Mouse (Mus musculus): ENCODE results near the gene Nacc1.

The Nacc1 gene

DNA sequence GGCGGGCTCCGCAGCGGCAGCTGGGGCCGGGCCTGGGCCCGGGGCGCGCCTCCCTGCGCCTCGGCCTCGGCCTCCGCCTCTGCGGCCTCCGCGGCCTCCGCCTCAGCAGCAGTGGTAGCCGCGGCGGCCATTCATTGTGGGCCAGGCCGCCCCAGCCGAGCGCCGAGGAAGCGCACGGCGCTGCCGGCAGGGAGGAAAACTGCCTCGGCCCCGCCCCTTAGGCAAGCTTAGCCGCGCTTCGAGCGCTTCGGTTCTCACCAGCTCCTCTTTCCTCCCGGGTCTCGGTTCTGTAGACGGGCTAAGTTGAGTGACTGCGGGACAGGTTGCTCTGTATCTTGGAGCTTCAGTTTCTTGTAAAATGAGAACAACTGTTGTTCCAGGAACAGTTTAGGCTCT, at the start of gene Nacc1:
TSS of gene Nacc1 (minus strand) at position 158 of the 396 bp plus-strand sequence.
- in situ Hi-C loops (cut with MboI; ENCODE audit: unreplicated experiment in 2 of 2): no loop called here

DNA sequence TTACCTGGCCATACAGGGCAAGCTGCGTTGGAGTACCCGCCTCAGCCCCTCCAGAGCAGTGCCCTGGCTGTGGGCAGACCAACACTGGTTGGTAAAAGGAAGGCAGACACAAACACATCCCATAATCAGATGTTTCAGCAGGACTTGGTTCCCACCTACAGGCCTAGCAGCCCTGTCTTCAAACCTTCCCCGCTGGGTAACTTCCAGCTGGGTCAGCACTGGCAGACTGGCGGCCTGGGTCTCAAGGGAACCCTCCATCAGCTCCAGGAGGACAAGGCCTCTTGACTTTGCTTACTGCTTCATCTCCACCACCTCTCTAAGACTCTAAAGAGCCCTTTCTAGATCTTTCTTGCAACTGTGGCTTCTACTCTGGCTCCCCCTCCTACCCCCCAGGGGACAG, 48.9 kb upstream of the Nacc1 start:
- in situ Hi-C loops (cut with MboI; ENCODE audit: unreplicated experiment in 2 of 2): loop anchor here in 1 of 2 experiments (5.0 kb wide), 1 partner anchor 76 kb away; no protein-coding TSS in a partner anchor

DNA sequence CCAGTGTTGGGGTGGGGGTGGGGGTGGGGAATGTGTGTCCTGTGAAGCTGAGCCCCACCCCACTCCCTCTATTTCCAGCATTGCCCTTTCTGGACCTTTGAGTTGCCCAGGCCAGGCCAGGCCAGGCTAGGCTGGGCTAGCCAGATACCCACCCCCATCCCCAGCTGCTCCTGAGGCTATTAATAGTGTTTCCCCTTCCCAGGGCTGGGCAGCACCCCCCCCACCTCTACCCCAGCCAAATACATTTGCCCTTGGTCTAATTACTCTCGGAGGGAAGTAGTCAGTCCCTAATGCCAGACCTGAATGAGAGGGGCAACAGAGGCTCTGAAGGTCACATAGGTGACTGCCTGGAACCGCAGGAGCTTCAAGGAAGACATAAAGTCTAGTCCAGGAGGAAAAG, 47.9 kb upstream of the Nacc1 start:
- in situ Hi-C loops (cut with MboI; ENCODE audit: unreplicated experiment in 2 of 2): loop anchor here in 1 of 2 experiments (5.0 kb wide), 1 partner anchor 77 kb away; no protein-coding TSS in a partner anchor

DNA sequence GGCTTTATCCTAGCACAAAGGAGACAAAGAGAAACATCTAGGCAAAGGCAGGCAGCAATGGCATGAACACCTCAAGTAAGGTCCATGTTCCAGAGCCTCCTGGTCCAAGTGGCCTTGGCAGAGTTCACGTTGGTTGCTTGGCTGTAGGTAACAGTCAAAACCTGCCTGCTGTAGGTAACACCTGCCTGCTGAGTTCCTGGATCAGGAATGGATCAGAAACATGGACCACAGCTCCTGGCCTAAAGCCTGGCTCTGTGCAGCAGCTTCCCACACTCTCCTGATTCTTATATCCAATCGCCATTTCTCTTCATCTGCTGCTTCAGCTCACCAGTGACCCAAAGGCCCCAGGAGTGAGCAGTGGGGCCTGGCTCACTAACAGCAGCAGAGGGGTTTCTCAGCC, 47.0 kb upstream of the Nacc1 start:
- in situ Hi-C loops (cut with MboI; ENCODE audit: unreplicated experiment in 2 of 2): loop anchor here in 1 of 2 experiments (5.0 kb wide), 1 partner anchor 78 kb away; no protein-coding TSS in a partner anchor

DNA sequence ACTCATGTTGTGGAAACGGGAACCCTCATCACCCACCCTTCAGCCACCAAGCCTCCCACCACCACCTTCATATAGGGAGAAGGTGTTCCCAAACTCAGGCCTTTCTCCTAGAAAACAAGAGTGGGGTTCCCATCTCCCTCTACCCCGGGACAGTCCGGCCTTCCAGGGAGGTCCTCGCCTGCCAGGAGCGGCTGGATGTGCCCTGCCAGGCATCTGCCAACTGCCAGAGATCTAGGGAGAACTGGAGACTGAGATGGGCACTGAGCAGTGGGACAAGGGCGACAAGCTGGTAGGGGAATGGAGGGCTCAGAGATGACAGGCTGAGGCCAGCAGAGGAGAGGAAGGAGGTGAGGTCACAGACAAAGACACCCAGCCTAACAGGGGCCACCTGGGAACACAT, 46.3 kb upstream of the Nacc1 start:
- in situ Hi-C loops (cut with MboI; ENCODE audit: unreplicated experiment in 2 of 2): no loop called here

DNA sequence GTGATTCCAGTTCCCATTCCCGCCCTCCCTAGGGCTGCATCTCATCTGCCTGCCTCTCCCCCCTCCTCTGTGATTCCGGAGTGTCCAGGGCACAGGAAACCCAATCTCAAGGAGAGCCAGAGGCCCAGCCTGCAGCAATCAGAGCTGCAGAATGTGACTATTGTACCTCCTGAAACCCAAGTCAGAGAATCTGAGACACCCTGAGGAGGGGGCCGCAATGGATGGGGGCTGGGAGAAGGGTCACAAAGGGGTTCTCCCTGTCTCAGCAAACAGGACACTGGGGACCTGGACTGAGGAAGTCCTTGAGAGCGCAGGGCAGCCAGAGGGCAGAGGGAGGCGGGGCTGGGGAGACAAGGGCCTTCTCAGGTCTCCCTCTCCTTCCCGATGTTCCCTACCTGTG, 45.3 kb upstream of the Nacc1 start:
- in situ Hi-C loops (cut with MboI; ENCODE audit: unreplicated experiment in 2 of 2): no loop called here

DNA sequence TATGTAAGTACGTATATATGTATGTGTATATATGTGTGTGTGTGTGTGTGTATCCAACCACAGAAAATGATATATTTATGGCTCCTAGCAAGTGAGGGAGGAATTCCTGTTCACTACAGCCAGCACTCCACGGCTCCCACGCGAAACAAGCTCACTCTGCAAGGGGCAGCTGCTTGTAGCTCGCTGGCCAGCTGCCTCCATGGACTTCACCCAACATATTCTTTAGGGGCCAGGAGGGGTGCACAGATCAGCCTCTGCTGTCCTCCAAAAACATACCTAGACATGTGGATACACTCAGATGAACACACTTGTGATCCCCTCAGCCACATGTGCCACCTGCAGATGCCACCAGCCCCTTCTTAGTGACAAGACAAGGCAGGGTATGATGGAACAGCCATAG, 44.9 kb upstream of the Nacc1 start:
- in situ Hi-C loops (cut with MboI; ENCODE audit: unreplicated experiment in 2 of 2): no loop called here

DNA sequence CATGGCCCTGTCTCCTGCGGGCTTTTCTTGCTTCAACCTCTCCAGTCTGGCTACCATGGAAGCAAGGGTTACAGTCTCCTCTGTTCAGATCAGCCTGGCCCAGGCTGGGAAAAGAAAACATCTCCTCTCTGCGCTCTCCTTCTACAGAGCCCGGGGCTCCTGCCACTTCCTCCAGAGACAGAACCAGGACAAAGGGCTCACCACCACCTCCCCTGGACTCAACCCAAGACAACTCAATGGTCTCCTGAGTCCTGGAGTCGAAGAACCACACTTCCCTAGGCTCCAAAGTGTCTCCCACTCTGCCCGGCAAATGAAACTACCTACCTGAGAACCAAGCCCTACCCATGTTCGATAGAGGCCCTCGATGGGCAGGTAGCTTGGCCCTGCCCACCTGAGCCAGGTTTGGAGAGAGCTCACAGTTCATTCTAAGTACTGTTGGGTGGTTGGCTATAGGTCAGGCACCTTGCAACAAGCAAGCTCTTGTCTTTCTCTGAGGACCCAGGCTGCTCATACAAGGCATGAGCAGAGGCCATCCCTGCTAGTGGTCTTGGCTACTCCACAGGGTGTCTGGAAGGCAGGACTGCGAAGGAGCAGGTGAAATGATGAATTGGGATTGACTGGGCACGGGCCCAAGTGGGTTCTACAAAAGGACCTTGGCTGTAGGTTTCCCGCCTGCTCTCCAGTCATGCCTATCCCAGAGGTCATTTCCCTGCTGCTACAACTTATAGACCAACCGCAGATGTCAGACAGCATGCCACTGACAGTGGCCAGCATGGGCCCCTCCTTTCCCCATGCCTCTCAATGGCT, 43.9 kb upstream of the Nacc1 start:
- in situ Hi-C loops (cut with MboI; ENCODE audit: unreplicated experiment in 2 of 2): no loop called here

DNA sequence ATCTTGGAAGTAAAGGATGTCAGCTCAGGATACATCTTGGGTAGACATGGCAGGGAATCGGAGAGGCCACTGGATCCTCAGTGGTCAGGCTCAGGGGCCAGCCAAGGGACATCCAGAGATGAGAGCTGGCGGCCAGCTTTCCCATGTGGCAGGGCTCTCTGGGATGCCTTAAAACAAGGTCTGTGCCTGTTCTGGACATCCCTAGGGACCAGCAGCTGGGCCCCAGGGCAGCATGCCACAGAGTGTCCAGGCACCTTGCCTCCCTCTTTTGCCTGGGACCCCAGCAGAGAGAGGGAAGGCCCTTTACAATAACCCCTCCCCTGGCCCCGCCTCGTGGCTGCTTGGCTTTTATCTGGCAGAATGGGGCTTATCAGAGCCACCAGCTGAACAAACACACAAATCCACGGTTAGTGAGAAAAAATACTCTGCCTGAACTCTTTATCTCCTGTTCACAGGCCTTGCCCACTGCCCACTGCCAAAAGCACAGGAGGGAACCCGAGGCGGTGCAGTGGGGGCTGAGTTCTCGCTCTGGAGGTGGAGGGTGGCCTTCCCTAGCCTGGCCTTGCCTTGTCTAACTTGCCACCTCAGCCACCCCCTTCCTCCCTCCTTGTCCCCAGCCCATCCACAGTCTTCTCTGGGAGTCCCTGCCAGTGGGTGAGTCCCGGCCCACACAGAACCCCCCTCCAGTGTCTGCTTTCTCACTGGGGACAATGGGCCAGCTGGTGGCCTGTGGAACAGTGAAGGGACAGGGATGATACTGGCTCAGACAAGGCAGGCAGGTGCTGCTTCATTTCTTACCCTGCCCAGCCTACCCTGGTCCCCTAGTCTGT, 43.1 kb upstream of the Nacc1 start:
- in situ Hi-C loops (cut with MboI; ENCODE audit: unreplicated experiment in 2 of 2): no loop called here

DNA sequence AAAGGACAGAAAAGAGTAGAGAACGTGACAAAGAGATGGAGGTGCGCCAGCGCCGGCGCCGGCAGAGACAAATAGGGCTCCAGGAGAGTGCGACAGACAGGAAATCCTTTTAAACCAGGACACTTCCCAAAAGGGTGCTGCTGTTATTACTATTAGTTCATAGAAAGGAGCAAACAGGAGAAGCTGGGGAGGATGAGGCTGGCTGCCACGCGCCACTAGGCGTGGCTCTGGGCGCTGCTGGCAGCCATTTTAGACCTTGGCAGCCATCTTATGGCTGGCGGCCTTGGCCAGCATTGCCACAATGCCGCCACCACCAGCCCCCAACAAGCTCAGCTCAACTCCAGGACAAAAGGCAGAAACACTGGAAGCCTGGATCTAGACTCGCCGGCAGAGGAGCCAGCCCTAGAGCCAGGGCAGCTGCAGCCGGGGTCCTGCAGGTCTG, 42.3 kb upstream of the Nacc1 start:
- in situ Hi-C loops (cut with MboI; ENCODE audit: unreplicated experiment in 2 of 2): no loop called here

DNA sequence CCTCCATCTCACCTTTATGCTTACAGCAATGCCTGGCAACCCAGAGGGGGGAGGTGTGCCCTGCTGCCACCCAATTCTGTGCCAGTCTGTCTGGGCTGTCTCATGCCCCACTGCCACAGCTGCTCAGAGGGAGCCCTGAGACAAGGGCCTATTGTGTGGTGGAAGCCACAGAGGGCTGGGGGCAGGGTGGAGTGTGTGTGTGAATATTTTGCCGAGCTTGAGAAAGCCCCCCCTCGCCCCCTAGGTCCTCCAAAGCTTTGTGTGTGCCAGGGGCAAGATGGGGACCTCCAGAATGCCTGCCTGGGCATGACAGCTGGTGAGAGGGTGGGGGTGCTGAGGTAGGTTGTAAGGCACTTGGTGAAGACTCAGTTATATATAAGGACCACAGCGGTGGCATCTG, 40.8 kb upstream of the Nacc1 start:
- in situ Hi-C loops (cut with MboI; ENCODE audit: unreplicated experiment in 2 of 2): no loop called here

DNA sequence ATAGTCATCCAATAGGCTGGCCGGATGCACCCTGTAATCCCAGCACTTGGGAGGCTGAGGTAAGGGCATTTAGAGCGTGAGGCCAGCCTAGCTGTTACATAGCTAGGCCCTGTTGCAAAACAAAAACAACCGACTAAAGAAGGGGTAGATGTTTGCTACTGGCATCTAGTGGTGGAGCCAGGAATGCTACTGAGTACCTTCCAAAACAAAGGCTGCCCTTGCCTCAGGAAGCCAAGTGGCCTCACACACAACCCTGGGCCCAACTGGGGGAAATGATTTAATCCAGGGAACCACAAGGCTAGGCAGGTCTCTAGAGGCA, 38.2 kb upstream of the Nacc1 start:
- in situ Hi-C loops (cut with MboI; ENCODE audit: unreplicated experiment in 2 of 2): no loop called here

DNA sequence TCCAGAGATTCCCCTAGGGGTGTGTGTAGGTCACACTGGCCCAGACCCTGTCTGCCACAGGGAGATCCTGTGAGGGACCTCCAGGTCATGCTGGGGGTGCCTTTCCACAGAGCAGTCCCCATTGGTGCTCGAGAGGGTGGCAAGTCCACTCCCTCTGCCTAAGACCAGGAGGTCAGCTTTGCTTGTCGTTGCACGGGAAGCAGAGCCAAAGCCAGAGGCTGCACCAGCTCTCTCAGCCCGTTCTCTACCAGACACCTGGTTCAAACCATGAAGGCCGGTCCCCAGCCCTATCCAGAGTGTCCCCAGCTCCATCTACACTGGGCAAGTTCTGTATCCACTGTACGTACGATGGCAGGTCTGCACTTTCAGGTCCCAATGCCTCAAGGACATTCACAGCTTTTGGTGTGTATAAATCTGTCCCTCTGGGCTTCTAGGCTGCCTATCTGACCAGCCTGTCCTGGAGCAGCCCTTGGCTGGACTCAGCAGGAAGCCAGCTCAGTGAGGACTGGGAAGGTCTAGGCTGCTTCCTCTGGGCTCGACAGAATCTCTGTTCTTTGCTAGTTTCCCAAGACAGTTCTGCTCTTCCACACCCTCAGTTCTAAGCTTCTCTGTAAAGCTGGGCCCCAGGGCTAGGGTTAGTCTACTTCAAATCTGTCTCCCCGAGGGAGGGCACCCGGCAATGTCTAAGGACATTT, 37.7 kb upstream of the Nacc1 start:
- in situ Hi-C loops (cut with MboI; ENCODE audit: unreplicated experiment in 2 of 2): no loop called here

DNA sequence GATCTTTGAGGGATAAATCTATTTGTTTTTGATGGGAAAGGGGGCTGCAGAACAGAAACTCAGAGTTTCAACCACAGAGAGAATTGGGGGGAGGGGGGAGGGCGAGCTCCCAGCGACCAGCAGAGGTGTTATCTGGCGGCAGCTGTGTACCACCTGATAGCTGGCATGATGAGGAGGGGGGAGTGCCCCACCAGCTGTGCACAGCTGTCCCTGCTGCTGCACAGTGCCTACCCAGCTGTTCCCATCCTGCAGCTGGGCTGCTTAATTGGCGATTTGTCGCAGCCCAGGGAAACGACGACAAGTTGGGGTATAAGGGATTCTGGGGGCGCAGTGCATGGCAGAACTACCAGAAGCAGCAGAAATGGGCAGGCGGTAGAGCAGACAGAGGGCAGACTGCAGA, 37.0 kb upstream of the Nacc1 start:
- in situ Hi-C loops (cut with MboI; ENCODE audit: unreplicated experiment in 2 of 2): no loop called here

DNA sequence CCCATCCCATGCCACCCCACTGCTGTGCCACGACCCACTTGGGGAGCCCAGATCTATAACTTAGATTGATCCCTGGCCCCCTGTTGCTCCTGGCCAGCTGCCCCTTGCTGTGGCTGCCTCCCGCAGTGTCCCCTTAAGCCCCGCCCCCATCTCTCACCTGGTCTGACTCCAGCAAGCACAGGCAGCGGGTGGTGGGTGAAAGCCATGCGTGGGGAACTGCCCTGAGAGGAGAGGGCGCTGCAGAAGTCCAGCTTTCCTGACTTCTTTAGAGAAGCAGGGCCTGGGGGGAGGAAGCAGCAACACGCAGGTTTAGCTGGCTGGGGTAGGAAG, 35.9 kb upstream of the Nacc1 start:
- in situ Hi-C loops (cut with MboI; ENCODE audit: unreplicated experiment in 2 of 2): no loop called here

DNA sequence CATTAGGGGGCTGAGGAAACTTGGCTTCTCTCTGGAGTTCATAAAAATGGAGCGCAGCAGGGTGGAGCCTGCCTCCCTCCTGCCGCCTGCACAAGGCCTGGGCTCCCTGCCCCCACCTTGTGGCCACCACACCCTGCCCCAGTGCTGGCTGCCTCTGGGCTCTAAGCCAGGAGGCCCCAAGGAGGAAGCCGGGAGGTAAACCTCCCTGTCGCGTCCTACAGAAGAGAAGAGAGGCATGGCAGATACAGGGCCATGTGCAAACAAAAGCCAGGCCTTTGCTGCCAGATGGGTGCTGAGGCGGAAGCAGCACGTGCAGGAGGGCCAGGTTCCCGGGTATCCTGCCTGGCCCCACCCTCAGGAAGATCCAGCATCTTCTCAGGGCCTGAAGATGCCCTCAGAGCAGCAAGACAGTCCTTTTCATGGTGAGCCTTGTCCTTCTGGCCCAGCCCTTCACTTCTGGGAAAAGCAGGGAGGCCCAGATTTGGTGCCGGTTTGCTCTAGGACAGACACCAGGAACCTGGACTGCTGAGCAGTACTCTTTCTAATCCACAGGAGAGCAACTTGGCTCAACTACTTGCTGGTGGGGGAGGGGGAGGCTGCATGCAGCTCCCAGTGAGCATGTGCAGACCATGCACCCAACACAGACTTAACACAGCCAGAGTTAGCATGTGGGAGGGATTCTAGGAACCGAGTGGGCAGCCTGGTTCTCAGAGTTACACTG, 35.3 kb upstream of the Nacc1 start, which contains the start of gene G430095P16Rik:
TSS of gene G430095P16Rik (plus strand) at position 158 of the 721 bp plus-strand sequence.
- in situ Hi-C loops (cut with MboI; ENCODE audit: unreplicated experiment in 2 of 2): no loop called here

DNA sequence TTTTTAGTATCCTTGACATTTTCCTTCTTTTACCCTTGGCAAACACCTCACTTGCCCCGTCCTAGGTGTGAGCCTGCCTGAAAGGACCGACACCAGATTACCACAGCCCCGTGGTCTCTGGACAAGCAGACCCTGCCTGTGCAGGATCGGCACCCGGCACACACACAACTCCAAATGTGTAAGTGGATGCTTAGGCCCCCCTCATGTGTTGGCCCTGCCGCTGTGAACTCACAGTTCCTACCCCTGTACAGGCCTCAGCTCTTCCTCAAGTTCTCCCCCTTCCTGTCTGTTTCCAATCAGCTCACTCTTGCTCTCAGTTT, 34.8 kb upstream of the Nacc1 start:
- in situ Hi-C loops (cut with MboI; ENCODE audit: unreplicated experiment in 2 of 2): no loop called here

DNA sequence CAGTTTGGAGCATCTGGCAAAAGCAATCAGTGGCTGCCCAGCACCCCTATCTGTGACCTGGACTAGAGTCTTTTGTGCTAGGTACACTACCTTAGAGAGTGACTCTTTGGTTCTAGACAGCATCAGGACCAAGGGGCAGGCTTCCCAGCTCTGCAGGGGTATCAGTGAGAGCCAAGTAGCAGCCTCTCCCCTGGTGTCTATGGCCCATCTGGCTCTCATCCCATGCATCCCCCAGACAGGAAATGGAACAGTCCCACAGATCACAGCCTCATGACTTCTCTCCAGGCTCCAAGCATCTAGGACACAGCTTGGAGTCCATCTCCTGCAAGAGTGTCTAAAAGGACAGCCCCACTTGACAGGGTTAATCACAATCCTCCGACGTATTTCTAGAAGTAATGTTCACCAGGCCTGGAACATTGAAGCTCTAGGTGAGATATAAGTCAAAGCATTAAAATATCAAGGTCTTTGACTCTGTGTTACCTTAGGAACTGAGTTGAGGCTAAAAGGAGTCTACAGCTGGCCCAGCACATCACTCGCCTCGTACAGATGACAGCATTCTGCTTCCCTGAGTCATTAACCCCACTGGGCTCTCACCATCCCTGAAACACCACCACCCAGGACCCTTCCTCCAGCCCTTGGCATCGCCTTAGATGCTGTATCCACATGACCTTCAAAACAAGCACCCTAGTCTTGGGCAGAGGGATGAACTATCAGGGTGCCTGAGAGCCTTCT, 31.5 kb upstream of the Nacc1 start:
- in situ Hi-C loops (cut with MboI; ENCODE audit: unreplicated experiment in 2 of 2): loop anchor here (5.0 to 10.0 kb wide), 4 partner anchors 78 to 186 kb away; partner anchors contain the start of genes Dnase2a (in 1 of the 2) and Klf1 (in 1 of the 2)

DNA sequence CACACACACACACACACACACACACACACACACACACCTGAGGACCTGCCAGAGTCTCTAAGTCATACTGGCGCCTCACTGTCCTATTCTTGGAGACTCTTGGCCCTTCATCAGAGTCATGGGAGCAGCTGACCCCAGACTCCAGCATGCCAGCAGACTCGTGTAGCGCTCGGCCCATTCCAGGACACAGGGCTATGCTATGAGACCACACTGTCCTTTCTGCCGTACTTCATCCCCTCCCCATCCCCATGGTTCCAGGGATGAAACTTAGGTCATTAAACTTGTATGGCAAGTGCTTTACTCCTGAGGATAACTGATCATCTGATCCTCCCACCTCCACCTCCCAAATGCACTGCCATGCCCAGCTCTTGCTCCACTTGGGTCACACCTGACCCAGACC, 30.8 kb upstream of the Nacc1 start:
- in situ Hi-C loops (cut with MboI; ENCODE audit: unreplicated experiment in 2 of 2): loop anchor here (5.0 to 10.0 kb wide), 4 partner anchors 79 to 186 kb away; partner anchors contain the start of genes Dnase2a (in 1 of the 2) and Klf1 (in 1 of the 2)

DNA sequence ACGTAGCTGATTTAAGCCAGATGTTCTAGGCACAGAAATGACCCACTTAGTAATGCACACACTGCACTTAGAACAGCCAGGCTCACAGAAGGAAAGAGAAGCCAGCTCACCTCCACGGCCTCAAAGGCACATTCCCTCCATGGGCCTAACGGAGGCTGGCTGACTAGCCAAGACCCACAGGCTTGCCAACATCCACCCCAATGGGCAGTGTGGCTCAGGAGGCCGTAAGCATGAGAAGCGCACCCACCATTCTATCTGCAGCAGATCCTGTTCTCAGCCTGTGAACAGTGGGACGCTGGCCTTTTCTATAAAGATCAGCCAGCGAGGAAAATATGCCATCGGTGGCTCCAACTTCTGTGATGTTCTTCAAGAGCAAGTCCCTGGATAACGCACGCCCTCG, 29.1 kb upstream of the Nacc1 start:
- in situ Hi-C loops (cut with MboI; ENCODE audit: unreplicated experiment in 2 of 2): loop anchor here (5.0 to 10.0 kb wide), 4 partner anchors 81 to 188 kb away; partner anchors contain the start of genes Dnase2a (in 1 of the 2) and Klf1 (in 1 of the 2)

All from v-Abl transformed pro-B cells (cell line).